Mouse (Mus musculus) layer of hippocampus, adult 18-20 months (tissue): ENCODE measurements around the gene Pim3. TPM values are rescaled to one million over a fixed set of nuclear protein-coding genes. Genes with fewer than 3 reads are reported as not detected.

ENCODE experiments used
- total RNA-seq, 2 experiments: library from RNA; stranded (reverse); gene quantifications; 2 replicates each; pipeline ENCODE4 v1.2.3; 2021

The Pim3 gene
- total RNA-seq, 2 experiments from 2014 or later: 36.8 to 47.6 TPM

Other genes with a start within 250 kb of the Pim3 start
- 10 to 100 TPM; 55.0 to 58.8 TPM for gene Brd1, start 128.0 kb upstream of the Pim3 start, total RNA-seq
- gene Zbed4, start 110.5 kb upstream of the Pim3 start, total RNA-seq: 10 to 100 TPM; 10.6 to 10.8 TPM
- gene Alg12, start 42.9 kb upstream of the Pim3 start, total RNA-seq: 10 to 100 TPM; 12.0 to 12.4 TPM
- 10 to 100 TPM; 29.7 to 30.6 TPM for gene Creld2, start 42.5 kb upstream of the Pim3 start, total RNA-seq
- gene Ttll8, start 92.2 kb downstream of the Pim3 start, total RNA-seq: 1 to 10 TPM; 1.4 to 2.2 TPM
- gene Mlc1, start 116.8 kb downstream of the Pim3 start, total RNA-seq: 100 to 1,000 TPM; 122 TPM
- gene Mov10l1, start 120.7 kb downstream of the Pim3 start, total RNA-seq: not detected
- gene Panx2, start 197.5 kb downstream of the Pim3 start, total RNA-seq: 100 to 1,000 TPM; 154 to 158 TPM
- gene Trabd, start 212.9 kb downstream of the Pim3 start, total RNA-seq: 10 to 100 TPM; 20.7 to 23.8 TPM
- gene Selenoo, start 226.9 kb downstream of the Pim3 start, total RNA-seq: 10 to 100 TPM; 19.3 to 21.1 TPM